Mouse (Mus musculus) myocyte (in vitro differentiated cells): ENCODE data around the gene Apol7a.

ENCODE experiments used
- CEBPB ChIP-seq: IDR thresholded peaks from 2 replicates; pipeline ENCODE4 v1.6.1; 2011; ENCODE audit warnings: mild to moderate bottlenecking, moderate library complexity; ENCODE audit not compliant: poor library complexity, insufficient read depth, severe bottlenecking
- E2F4 ChIP-seq: IDR thresholded peaks from one replicate; pipeline ENCODE4 v1.6.1; 2011; ENCODE audit warnings: mild to moderate bottlenecking, control low read depth, moderate library complexity; ENCODE audit not compliant: insufficient read depth
- MAX ChIP-seq: IDR thresholded peaks from one replicate; pipeline ENCODE4 v1.6.1; 2011; ENCODE audit warnings: low read depth, mild to moderate bottlenecking, control low read depth
- MYOD1 ChIP-seq, 3 experiments: IDR thresholded peaks; one replicate each; pipeline ENCODE4 v1.6.1; 2011; ENCODE audit warnings: control low read depth in 2 of 3, low read depth in 2 of 3, mild to moderate bottlenecking in 2 of 3, moderate library complexity in 1 of 3; ENCODE audit not compliant: insufficient read length in 2 of 3, control insufficient read depth in 1 of 3
- MYOG ChIP-seq, 3 experiments: IDR thresholded peaks; one replicate each; pipeline ENCODE4 v1.6.1; 2011; ENCODE audit warnings: control low read depth in 2 of 3, low read depth in 2 of 3, mild to moderate bottlenecking in 2 of 3; ENCODE audit not compliant: insufficient read length in 2 of 3, control insufficient read depth in 1 of 3, insufficient read depth in 1 of 3
- POLR2A ChIP-seq: IDR thresholded peaks from one replicate; pipeline ENCODE4 v1.6.1; 2011; ENCODE audit warnings: low read depth, mild to moderate bottlenecking, control low read depth, moderate library complexity; ENCODE audit not compliant: insufficient read length
- POLR2AphosphoS2 ChIP-seq: IDR thresholded peaks from one replicate; pipeline ENCODE4 v1.6.1; 2011; ENCODE audit warnings: low read depth, control low read depth; ENCODE audit not compliant: insufficient read length
- REST ChIP-seq: IDR thresholded peaks from one replicate; pipeline ENCODE4 v1.6.1; 2011; ENCODE audit warnings: mild to moderate bottlenecking, control low read depth, moderate library complexity; ENCODE audit not compliant: insufficient read depth, insufficient read length
- TCF12 ChIP-seq: IDR thresholded peaks from one replicate; pipeline ENCODE4 v1.6.1; 2011; ENCODE audit warnings: mild to moderate bottlenecking, control low read depth; ENCODE audit not compliant: poor library complexity, insufficient read depth, severe bottlenecking
- TCF3 ChIP-seq: IDR thresholded peaks from one replicate; pipeline ENCODE4 v1.6.1; 2011; ENCODE audit warnings: low read depth, control low read depth; ENCODE audit not compliant: insufficient read length
- USF1 ChIP-seq: IDR thresholded peaks from one replicate; pipeline ENCODE4 v1.6.1; 2011; ENCODE audit warnings: low read depth, mild to moderate bottlenecking, control low read depth, moderate library complexity

DNA sequence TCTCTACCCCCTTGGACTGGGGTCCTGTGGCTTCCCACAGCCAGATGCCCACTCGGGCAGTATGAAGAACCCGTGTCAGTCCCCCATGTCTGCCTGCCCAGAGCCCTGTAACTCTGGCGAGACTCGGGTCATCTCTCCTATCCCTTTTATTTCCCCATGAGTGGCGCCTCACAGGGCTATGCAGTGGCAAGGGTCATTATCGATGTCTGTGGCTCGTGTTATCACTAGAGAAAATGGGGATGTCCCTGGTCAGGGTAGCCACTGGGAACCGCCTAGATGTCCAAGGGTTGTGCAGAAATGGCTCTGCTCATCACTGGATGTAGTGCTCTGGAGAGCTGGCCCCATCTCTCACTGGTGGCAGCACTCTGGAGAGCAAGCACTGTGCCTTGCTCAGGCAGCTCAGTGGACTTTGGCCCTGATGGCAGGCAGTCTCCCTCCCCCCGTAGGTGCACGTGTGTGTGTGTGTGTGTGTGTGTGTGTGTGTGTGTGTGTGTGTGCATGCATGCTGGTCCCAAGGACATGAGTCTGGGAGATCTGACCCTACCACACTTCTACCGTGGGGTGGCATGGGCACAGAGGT lies 16.5 kb downstream of the Apol7a start:
- TF ChIP-seq POLR2A = no peak
- no peak for TF ChIP-seq USF1
- TF ChIP-seq MYOG (IDR thresholded peaks at IDR 0.05; ENCODE audit: control insufficient read depth in 1 of 3, insufficient read depth in 1 of 3, insufficient read length in 2 of 3, low read depth in 2 of 3) = no peak
- TF ChIP-seq CEBPB = no peak
- TF ChIP-seq E2F4 = no peak
- TF ChIP-seq POLR2AphosphoS2 = no peak
- TF ChIP-seq MYOD1 (IDR thresholded peaks at IDR 0.05; ENCODE audit: control insufficient read depth in 1 of 3, insufficient read length in 2 of 3, low read depth in 2 of 3) = no peak
- TF ChIP-seq TCF3 = no peak
- no peak for TF ChIP-seq MAX
- no peak for TF ChIP-seq REST
- no peak for TF ChIP-seq TCF12
